In genomic region chr12:26439366-26439765, GRCm38 (mm10) we compare ENCODE assay signal across 14 mouse cellular contexts. TPM values are rescaled to one million over a fixed set of nuclear protein-coding genes. Genes with fewer than 3 reads are reported as not detected.
DNase-seq lines count a peak whose midpoint lies in the region; ATAC-seq and TF ChIP-seq lines count a peak whose summit lies in the region.
"Had no signal": no experiment of that assay in that cellular context is flagged by ENCODE, and none has a peak within 500 bp of the region (broad histone marks: within the 10 kb centered on the region; RNA-seq: fewer than 3 reads in every experiment).

No protein-coding gene starts in this region.

- no peak overlapping the region for H3K4me3 ChIP-seq in kidney, adult 2 months (ENCODE audit: insufficient read depth, low read depth, low read length)
- H3K4me3 ChIP-seq in intestine, embryonic 16.5 days (ENCODE audit: low read length), result no peak overlapping the region
- H3K4me3 ChIP-seq: gastrocnemius, adult 2 months; megakaryocyte, embryonic 14.5 days; neural tube, embryonic 13.5 days had no signal

- H3K36me3 ChIP-seq in kidney, adult 2 months (ENCODE audit: control insufficient read depth, insufficient read depth, low read length), result no peaks in the 10 kb centered on the region
- no peaks in the 10 kb centered on the region for H3K36me3 ChIP-seq in intestine, embryonic 16.5 days (ENCODE audit: control insufficient read depth, insufficient read depth, low read length)
- H3K36me3 ChIP-seq: neural tube, embryonic 13.5 days had no signal

- peak; percentile 66 for DNase-seq in kidney, adult 2 months
- DNase-seq in kidney, postnatal 10 days, result no peak
- DNase-seq in induced T-regulatory cell, adult 2 months (ENCODE audit: low read depth), result peak; percentile 24
- no peak for DNase-seq in right cerebral cortex, postnatal 4 days
- DNase-seq: cerebellum, adult 11 months; gastrocnemius, adult 2 months; liver, postnatal 0 days had no signal

- TF ChIP-seq POLR2A in kidney, adult 2 months (IDR thresholded peaks at IDR 0.05; ENCODE audit: low read depth, low read length), result no peak

- peak overlapping the region; percentile 93 for H3K27ac ChIP-seq in kidney, adult 2 months (ENCODE audit: insufficient read depth, low read depth, low read length)
- no peak overlapping the region for H3K27ac ChIP-seq in intestine, embryonic 16.5 days (ENCODE audit: low read length)
- H3K27ac ChIP-seq: gastrocnemius, adult 2 months; neural tube, embryonic 13.5 days had no signal

- H3K9ac ChIP-seq in intestine, embryonic 16.5 days (ENCODE audit: low read depth, low read length), result no peak overlapping the region
- H3K9ac ChIP-seq: liver, postnatal 0 days; neural tube, embryonic 13.5 days had no signal

- ATAC-seq in activated CD4-positive, CD25-positive, alpha-beta regulatory T cell, adult 4 months, result peak; percentile 40
- peak; percentile 79 for ATAC-seq in megakaryocyte, adult 5-6 weeks (ENCODE audit: poor library complexity, severe bottlenecking)
- ATAC-seq in intestine, embryonic 16.5 days, result no peak
- ATAC-seq: forebrain, embryonic 16.5 days; liver, postnatal 0 days; Patski had no signal

- H3K4me2 ChIP-seq in intestine, embryonic 16.5 days (ENCODE audit: low read depth, low read length), result no peak overlapping the region
- H3K4me2 ChIP-seq: neural tube, embryonic 13.5 days had no signal

- no peaks in the 10 kb centered on the region for H3K4me1 ChIP-seq in kidney, adult 2 months (ENCODE audit: control insufficient read depth, insufficient read depth, low read length)
- H3K4me1 ChIP-seq in intestine, embryonic 16.5 days (ENCODE audit: control insufficient read depth, insufficient read depth, low read length), result no peaks in the 10 kb centered on the region
- H3K4me1 ChIP-seq: neural tube, embryonic 13.5 days had no signal

- 38% methylated on average over 3 of the region's 3 CpGs for WGBS in kidney, adult 2 months
- 54% methylated on average over 3 of the region's 3 CpGs for WGBS in intestine, embryonic 16.5 days

- no peaks in the 10 kb centered on the region for H3K9me3 ChIP-seq in intestine, embryonic 16.5 days (ENCODE audit: control insufficient read depth, low read length)
- H3K9me3 ChIP-seq: megakaryocyte, embryonic 14.5 days; neural tube, embryonic 13.5 days had no signal

- H3K27me3 ChIP-seq in kidney, adult 2 months (replicated peaks; ENCODE audit: control insufficient read depth, insufficient read depth, low read length), result no peaks in the 10 kb centered on the region
- H3K27me3 ChIP-seq in intestine, embryonic 16.5 days (replicated peaks; ENCODE audit: control insufficient read depth, insufficient read depth, low read length), result no peaks in the 10 kb centered on the region
- H3K27me3 ChIP-seq: neural tube, embryonic 13.5 days; Patski had no signal

- TF ChIP-seq CTCF in kidney, adult 2 months (conservative IDR thresholded peaks at IDR 0.05; ENCODE audit: insufficient read depth, insufficient read length, low read depth, low read length), result no peak

RNA-seq across cellular contexts. Expression of gene Rsad2, which starts 16.9 kb away (rescaled TPM):
- polyA plus RNA-seq in kidney, adult 2 months (2012; rRNA removed), result 17.6 and 19.8 TPM in 2 replicates
- polyA plus RNA-seq in activated CD4-positive, CD25-positive, alpha-beta regulatory T cell, adult 4 months (2017; shearing (Covaris generic)), result 1 to 10 TPM; 2.7 to 3.6 TPM
- total RNA-seq in megakaryocyte, adult 5-6 weeks (2015), result 7.7 and 9.2 TPM in 2 replicates
- total RNA-seq in megakaryocyte, adult 5-6 weeks (2017), result 9.3 and 10.2 TPM in 2 replicates
- 1.2 TPM in 2 replicates for polyA plus RNA-seq in intestine, embryonic 16.5 days (2015; fragmentation: Nextera tagmentation; extraction: Ambion mirVana)

RNA-seq across cellular contexts. Expression of gene Rnf144a, which starts 24.3 kb away (rescaled TPM):
- polyA plus RNA-seq in kidney, adult 2 months (2012; rRNA removed), result 12.6 and 12.7 TPM in 2 replicates
- polyA plus RNA-seq in activated CD4-positive, CD25-positive, alpha-beta regulatory T cell, adult 4 months (2017; shearing (Covaris generic)), result 1 to 10 TPM; 3.2 to 5.1 TPM
- 36.3 and 38.3 TPM in 2 replicates for total RNA-seq in megakaryocyte, adult 5-6 weeks (2015)
- total RNA-seq in megakaryocyte, adult 5-6 weeks (2017), result 35.8 and 36.1 TPM in 2 replicates
- 13.7 and 13.8 TPM in 2 replicates for polyA plus RNA-seq in intestine, embryonic 16.5 days (2015; fragmentation: Nextera tagmentation; extraction: Ambion mirVana)

RNA-seq across cellular contexts. Expression of gene Cmpk2, which starts 29.6 kb away (rescaled TPM):
- 13.9 and 15.0 TPM in 2 replicates for polyA plus RNA-seq in kidney, adult 2 months (2012; rRNA removed)
- polyA plus RNA-seq in activated CD4-positive, CD25-positive, alpha-beta regulatory T cell, adult 4 months (2017; shearing (Covaris generic)), result 1 to 10 TPM; 7.8 to 9.8 TPM
- 88.4 and 109 TPM in 2 replicates for total RNA-seq in megakaryocyte, adult 5-6 weeks (2015)
- 52.7 and 57.5 TPM in 2 replicates for total RNA-seq in megakaryocyte, adult 5-6 weeks (2017)
- 4.4 and 5.5 TPM in 2 replicates for polyA plus RNA-seq in intestine, embryonic 16.5 days (2015; fragmentation: Nextera tagmentation; extraction: Ambion mirVana)

Comparison
In these comparisons a context has a peak if more than half of its experiments do, and no peak if none do; other contexts are left out.
1. DNase-seq: peak in kidney, adult 2 months (single experiment) and induced T-regulatory cell, adult 2 months (single experiment); none in kidney, postnatal 10 days (single experiment) and right cerebral cortex, postnatal 4 days (single experiment).